Mouse (Mus musculus): ENCODE data around the gene Cnmd.

Gene Cnmd

DNA sequence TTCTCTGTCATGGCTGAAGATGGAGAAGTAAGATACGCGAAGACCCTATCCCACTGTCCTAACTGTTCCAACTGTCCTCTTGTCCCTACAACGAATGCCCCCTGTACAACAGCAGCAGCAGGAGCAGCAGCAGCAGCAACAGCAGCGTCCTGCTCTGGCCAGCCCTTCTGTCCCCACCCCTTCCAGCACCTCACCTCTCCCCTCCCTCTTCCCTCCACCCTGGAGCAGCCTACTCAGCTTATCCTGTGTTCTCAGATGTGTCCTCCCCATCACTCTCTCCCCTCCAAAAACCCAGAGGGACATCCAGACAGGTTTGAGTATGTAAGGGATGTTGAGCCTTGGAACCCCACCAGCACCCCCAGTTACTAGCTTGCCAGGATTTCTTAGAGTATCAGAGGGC lies at the start of gene Cnmd:
Cnmd (minus strand) TSS at position 170 of the 400 bp plus-strand sequence.
- no peak for DNase-seq

DNA sequence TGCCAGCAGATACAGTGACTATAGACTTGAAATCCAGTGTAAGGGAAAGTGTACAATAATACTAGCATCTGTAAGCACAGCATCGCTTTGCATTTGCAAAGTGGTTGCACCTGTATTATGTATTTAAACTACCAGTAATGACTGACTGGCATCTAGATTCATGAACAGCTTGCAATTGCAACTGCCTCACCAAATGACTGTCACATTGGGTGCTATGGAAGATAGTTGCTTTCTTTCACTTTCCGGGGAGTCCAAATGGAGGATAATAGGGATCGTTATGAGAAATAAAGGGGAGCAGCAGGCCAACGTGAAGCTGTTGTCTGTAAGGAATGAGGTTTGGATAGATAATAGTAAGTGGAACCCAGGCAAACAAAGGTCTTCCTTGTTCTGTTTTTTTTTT lies 49.3 kb upstream of the Cnmd start:
- DNase-seq = no peak

DNA sequence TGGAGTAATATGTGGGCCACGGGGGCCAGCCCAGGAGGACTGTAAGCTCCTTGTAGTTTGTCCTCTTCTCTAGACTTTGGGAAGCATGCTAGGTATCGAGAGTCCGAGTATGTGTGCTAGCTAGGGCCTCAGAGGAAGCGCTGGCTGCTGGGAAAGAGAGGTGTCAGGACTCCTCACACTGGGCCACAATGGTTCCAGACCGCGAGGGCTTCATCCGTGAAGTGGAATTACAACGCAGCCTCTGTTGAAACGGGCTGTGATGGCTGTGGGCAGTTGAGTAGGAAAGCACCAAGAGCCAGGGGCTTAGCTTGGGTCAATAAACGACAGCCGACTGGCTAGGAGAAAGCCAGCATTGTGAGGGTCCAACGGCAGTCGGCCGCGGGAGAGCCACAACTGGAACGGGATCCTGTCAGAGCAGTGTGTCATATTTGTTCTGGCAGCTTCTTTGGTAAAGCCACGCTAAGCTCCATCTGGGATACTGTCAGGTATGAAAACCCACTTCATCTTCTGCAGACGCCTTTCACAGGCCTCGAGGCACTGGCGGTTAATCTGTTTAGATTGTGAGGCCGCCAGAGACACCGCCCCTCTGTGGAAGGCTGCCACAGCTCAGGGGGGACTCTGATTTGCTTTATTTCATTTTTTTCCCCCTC lies 41.7 kb upstream of the Cnmd start:
- DNase-seq = no peak

DNA sequence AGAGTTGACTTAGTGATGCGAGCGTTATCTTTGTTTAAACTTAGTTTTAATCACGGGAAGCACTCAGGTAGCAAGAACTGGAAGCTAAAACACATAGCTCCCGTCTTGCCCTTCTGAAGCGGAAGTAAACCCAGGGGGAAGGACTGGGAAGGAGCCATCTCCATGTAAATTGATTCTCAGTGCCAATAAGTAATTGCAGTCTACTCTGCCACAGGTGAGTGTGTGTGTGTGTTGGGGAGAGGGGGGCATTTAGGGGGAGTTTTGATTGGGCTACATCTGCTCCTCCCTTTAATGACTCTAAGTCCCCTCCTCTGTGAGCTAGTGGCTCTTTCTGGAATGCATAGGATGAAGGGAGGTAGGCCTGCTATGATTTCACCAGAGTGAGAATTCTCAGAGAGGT lies 39.6 kb upstream of the Cnmd start:
- DNase-seq = no peak

DNA sequence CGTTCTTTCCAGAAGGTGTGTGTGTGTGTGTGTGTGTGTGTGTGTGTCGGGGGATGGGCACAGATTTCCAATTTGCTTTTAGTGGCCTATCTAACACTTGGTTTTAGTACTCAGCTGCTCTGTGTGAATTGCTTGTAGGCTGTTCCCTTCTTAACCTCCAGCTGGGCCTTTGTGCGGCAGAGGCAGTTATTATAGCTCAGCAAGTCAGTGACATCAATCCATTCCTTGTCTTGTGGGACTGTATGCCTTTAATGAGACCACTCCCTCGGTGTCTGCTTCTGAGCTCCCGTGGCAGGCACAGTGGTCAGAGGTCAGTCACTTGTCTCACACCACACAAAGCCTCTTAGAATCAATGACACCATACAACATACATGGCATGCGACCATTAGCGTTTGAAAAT lies 39.1 kb upstream of the Cnmd start:
- no peak for DNase-seq

DNA sequence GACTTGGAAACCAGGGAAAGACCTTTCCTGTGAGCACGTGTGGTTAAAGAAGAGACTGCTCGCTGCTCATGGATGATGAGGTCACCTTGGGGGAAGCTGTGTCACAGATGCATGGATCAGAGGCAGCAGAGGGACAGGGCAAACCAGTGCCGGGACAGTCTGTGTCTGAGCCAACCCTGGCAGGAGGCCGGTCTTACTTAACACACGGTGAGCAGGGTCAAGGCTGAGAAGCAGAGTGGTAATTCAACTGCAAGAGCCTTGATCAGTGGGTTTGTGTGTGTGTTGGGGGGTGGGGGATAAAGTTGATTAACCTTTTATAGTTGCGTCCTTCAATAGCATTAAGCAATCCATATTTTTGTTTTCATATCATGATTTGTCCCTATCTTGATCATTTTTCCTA lies 37.4 kb upstream of the Cnmd start:
- DNase-seq = peak; percentile 88

DNA sequence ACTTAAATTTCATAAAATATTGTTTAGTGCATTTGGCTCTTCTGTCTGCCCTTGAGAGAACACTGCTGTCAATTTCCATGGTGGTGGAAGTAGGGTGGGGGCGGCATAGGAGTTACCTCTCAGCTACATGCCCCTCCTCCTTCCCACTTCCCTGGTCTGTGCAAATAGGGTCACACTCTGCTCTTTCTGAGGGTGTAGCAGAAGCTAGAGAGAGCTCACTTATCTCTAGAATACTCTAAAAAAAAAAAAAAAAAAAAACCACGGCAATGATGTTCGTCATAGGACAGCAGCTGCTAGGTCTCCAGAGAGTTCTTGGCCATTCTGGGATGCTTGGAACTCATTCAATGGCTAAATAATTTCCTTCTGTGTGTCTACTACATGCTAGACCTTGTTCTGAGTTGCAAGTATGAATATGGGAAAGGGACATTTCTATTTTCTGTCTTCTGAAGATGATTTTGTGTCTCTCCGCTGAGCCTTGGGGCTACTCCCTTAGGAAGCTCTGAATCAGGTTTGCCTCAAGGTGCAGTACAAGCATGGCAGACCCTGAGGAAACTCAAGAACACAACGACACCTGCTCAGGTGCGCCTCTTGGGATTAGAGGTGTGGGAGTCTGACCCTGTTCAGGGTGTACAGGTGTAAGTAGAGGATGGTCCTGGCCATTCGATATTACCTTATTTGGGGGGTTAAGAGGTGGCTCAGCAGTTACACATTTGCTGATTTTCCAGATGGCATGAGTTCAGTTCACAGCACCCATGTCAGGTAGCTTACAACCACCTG lies 28.3 kb upstream of the Cnmd start:
- peak; percentile 91 for DNase-seq

DNA sequence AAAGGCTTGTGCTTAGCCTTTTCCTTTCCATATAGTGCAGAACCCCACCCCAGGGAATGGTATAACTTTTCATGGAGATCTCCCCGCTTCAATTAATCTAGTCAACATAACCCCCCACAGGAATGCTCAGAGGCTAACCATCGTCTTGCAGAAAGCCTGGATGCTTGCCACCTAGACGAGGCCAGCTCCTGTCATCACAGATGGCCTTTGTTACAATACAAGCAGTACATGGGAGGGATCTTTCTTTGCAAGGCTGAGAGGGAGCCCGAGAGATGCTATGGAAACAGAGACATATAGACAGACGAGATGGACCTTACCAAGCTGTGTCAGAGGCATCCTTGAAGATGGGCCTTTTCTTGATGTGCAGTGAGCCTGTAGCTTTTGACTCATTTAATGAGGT lies 18.7 kb upstream of the Cnmd start:
- peak; percentile 94 for DNase-seq

DNA sequence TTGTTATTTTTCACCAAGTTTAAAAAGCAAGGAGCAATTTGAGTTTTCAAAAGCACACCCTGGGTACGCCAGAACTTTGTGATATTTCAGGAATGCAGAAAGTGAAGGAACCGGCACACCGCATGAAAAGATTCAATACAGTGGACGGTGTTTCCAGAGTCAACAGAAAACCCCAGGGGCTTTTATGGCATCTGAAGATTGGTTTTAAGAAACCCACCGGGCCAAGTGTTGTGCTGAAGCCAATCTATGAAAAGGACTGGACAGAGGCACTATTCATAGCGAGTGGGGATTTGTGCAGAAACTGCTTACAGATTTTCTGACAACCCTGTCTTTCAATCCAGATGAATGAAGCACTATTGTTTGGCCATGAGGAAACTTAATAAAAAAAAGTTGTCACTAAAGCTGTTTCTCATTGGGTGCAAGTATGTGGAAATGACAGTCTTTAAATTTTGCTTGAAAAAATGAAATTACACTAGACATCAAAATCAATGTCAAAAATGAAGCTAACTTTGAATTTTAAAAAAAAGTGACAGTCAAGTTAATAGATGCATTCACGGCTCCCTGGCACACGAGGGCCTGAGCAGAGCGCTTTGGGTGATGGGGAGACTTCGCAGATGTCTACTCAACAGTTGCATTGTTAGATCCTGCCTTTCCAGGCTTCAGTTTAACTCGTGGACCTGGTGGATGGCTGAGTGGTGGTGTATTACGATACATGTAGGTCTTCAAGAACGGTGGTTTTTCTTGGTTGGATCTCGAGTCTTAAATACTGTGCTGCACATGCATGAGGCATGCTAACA lies 16.1 kb upstream of the Cnmd start:
- peak; percentile 91 for DNase-seq

DNA sequence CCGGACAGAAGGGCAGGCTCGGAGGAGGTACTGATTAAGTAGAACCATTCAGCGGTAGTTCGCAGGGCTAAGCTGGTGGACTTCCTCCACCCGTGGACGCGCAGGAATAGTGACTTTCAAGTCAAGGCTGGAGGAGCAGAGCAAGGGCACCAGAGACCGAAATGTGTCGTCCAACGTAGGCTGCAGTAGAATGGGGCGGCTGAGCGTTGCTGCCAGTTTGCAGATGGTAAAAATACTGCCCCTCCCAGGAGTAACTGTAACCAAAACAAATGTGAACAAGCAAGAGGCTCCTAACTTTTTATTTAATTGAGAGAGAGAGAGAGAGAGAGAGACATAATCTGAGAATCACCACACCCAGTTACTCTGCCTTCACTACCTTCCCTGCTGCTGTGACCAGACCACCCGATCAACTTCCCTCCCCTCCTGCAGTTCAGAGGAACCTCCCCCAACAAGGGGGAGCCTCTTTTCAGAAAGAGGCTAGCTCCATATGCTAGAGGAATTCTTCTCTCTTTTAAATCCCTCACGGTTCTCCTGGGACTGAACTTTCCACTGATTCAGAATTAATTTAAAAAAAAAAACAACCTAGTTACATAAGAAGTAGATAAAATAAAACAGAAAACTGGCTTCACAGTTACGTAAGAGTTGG lies 15.3 kb upstream of the Cnmd start:
- DNase-seq = no peak

DNA sequence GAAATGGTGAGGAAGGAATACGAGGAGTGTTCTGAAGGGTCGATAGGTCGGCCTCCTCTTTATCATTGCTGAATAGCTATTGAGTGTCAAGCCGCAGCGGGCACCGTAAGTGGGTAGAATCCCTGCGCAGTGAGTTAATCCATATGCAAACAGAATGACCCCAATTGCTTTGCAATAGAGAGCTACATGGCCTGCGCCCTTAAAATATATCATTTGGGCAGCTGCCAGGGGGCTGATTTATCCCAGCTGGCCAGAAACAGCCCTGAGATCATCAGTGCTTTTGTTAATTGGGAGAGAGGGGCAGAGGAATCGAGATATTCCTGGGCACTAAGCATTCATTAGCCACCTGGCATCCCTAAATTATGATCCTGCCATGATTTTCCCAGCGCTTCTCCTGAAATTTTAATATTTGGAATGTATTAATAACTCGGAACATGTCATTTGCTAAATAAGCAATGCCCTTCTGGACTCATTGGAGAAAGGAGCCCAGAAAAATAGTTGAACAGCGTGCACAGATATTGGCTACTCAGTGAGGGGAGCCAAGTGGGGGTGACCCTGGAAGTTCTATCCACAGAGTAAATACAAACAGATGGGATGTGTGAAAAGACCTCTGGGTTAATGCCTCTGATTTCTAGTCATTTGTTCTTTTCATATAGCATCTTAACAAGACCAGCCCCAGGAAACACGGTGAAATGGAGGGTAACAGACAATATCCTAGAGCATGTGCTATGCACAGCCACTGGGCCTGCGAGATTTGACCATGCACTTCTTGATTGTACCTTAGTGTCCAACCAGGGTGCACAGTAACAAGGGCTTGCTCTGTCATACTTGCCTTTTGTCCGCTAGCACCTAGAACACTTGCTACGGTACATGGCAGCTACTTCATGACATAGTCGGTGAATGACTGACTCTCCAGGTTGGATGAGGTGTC lies 11.4 kb upstream of the Cnmd start:
- no peak for DNase-seq

DNA sequence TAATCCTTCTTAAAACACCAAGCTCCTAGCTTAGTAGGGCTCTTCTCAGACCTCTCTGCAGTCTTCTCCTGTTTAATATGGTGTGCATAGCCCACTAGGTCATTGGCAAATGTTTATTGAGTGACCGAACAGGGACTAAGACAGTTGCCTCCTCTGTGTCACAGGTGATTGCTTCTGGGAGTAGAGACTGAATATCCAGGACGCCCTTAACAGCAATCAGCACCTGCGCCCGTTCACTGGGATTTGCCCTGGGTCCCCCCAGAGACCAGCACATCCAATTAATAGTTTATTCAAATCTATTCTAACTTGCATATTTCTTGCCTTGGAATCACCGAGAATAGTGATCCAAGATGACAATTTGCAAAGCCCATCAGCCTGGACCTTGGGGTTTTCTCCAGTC lies 10.6 kb upstream of the Cnmd start:
- no peak for DNase-seq

DNA sequence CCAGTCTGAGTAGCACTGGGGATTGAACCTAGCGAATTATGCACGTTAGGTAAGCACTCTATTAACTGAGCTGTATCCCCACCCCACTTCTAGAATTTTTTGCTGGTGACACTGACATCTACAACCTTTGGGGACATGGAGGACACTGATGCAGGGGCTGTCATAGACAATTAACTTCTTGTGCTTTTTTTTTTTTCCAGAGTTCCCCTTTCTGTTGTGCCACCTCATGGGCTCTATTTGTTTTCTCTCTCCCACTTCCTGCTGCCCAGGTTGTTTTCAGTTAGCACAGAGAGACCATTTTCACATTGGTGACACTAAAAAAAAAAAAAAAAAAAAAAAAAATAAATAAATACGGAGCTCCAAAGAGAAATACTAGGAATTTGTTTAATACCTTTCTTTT lies 9.0 kb upstream of the Cnmd start:
- DNase-seq = no peak

DNA sequence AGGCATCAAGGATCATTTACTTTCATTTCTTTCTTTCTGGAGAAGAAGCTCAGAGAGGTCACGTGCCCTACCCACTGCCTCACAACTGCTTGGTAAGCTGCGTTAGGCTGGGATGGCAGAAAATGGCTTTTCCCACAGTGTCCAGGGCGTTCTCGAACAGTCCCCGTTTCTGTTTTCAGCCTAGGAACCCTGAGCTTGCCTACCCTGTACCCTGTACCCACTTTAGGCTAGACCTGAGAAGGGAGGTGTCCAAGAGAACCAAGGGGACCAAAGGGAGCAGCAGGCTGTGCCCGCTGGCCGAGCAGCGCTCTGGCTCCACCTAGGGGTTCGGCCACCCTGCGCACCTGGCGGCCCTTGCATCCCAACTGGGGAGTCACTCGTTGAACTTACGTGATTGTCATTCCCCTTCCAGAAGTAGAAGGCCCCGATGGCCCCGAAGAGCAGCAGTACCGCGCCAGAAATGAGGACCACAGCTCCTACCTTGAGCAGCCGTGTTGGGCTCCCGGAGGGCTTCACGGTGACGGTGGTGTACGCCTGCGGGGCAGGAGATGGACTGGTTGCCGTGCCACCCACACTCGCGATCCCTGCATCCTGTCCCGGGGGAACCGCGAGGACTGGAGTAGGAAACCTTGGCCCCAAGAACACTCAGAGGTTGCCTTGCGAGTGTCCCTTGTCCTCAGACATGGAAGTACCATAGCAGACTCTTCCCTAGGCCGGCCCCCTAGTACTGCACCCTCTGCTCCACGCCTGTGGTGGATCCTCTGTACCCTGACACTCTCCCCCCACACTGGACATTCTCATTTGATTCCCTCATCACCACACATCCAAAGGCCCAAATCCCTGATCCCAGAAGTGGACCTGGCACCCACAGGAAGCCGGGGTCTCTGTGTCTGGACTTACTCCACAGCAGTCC lies 709 bp downstream of the Cnmd start:
- peak; percentile 95 for DNase-seq

DNA sequence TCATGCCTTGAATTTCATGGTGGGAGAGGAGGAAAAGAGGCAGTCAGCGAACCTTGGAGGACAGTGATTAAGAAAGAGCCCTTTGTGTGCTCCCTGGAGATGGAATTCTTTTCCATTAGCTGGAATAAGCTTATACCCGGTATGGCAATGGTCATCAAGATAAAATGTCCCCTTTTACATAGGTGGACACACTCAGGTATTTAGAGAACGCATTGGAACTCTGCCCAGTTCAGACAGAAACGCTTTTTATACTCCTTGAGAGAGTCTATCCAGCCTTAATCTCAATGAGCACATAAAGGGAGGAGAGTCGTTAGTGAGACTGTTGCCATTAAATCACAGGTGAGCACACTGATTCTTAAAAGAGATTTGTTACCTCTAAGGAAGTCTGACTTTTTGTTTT lies 1.5 kb downstream of the Cnmd start:
- DNase-seq = no peak

DNA sequence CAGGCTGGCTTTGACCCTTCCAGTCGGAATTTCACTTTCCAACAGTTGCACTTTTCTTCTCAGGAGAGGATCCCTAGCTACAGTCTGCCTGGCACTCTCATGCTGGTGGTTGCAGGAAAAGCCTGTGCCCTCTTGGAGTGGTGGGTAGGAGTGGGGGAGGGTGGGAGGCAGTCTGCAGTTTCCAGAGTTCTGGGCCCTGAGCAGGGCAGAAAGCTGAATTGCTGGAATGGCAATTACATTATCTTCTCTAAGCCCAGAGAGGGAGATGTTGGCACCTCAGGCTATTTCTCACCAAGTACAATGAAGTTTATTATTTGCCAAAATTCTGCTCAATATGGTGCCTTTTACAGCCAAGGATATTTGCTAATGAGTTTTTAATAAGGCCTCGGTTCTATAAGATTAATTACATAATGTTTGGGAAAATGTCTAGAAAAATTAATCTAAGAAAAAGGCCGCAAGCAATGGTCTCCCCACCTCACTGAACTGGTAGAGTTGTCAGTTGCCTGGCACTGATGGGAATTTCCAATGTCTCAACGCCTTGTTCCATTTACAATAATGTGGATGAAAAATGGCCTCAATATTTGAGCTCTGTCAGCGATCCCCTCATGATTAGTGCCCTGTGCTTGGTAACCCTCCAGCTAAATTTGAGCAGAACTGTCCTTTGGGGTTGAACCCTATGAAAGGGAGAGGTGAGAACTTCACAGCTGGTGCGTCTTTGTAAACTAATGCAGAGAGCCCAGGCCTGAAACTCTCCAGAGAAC lies 3.0 kb downstream of the Cnmd start:
- DNase-seq = no peak

DNA sequence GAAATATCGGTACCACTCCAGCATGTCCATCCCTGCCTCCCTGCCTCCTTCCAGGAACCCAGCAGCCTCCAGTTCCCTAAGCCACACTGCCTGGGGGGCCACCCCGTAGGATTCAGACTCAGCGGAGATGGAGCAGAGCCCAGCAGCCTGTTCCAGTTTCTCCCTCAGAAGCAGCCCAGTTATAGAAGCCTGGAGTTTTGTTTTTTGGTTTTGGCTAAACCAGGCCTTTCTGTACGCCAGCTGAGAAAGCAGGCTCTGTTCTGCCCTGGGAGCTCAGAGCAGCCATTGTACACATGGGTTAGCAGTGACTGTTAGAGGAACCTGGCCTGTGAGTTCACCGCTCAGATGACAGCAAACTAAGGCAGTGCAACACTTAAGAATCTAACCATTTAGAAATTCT lies 3.7 kb downstream of the Cnmd start:
- peak; percentile 98 for DNase-seq

DNA sequence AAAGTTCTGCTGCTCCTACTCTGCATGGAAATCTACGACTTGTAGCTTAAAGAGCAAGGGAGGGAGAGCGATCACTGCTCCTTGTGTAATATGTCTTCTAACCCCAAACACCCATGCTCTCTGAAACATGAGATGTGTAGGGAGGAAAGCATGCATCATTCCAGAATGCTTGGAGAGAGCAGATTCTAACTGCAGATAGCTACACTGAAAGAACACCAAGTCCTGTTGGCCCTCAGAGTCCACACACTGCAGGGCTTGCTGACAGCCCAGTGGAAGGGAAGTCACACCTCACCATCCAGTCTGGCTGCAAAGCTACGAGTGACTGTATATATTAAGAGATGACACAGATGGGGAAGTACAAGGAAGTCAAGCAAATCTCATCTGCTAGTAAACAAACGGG lies 9.3 kb downstream of the Cnmd start:
- DNase-seq = peak; percentile 84

DNA sequence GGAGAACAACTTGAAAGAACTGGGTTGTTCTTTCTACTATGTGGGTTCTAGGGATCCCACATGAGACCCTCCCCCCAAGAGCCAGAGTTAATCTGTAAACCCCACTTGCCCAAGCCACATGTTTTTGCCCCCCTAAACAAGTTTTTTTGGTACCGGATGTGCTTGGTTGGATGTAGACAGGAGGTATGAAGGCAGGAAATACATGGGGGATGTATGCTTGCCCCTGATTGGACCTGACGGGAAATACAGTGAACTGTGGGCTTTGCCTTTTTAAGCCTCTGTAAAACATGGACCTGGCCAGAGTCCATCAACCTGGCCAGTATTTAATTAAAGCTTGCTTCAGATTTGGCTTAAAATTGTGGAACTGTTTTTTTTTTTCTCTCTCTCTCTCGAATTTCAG lies 12.3 kb downstream of the Cnmd start:
- DNase-seq = peak; percentile 70

DNA sequence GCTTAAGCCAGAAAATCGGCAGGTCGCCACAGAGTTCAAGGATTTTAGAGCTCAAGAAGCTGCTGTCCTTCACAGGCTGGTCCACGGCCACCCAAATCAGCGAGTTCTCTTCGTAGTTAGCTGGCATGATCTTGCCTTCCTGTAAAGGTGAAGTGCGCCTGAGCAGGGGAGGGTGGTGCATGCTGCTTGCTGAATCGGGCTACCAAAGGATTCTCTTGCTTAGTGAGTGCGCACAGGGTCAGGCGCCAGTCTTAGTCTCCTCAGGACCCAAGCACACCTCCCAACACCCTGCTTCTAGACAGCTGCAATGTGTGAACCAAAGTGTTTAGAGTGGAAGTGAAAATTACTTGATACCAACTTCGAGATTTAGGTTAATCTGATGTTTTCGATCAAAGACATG lies 16.6 kb downstream of the Cnmd start:
- peak; percentile 70 for DNase-seq

All from heart, adult 11 months (tissue).